Mouse (Mus musculus) inflammation-experienced regulatory T-cells, adult 6 months (primary cell): ENCODE data around the gene Lrrc36. TPM values are rescaled to one million over a fixed set of nuclear protein-coding genes. Genes with fewer than 3 reads are reported as not detected.

Source experiments
- ATAC-seq: one replicate; pipeline ENCODE4 v1.8.0; 2017
- polyA plus RNA-seq, 3 experiments: library from polyadenylated mRNA; unstranded; fragments of 100-300 nt; shearing (Covaris generic); gene quantifications; one replicate each; pipeline ENCODE4 v1.2.1; 2017

The Lrrc36 gene
- polyA plus RNA-seq, 3 experiments from 2014 or later, result not detected

GRCm38 (mm10) chr8:105468002-105468720 lies 54.8 kb downstream of the Lrrc36 start:
- ATAC-seq, result no peak

- no peak for ATAC-seq
Observed at GRCm38 (mm10) chr8:105469041-105469695, 55.8 kb downstream of the Lrrc36 start.

DNA sequence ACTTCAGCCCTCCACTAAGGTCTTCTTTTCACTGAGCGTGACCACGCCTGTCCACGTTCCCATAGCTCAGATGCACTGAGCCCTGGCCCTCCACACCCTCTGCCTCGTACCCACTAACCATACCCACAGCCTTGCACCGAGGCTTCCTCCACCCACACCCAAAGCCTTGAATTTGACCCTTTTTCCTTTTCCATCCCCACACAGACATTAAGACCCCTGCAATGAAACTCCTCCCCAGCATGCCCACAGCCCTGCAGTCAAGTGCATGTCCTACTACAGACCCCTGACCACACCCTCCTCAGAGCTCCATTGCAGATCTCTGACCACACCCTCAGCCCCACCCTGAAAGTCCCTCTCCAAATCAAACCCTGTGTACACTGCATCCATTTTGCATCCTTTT lies 56.4 kb downstream of the Lrrc36 start:
- ATAC-seq, result no peak

- no peak for ATAC-seq
Observed at GRCm38 (mm10) chr8:105470262-105470661, 56.9 kb downstream of the Lrrc36 start.

- ATAC-seq, result no peak
Observed at GRCm38 (mm10) chr8:105470681-105471313, 57.4 kb downstream of the Lrrc36 start.

DNA sequence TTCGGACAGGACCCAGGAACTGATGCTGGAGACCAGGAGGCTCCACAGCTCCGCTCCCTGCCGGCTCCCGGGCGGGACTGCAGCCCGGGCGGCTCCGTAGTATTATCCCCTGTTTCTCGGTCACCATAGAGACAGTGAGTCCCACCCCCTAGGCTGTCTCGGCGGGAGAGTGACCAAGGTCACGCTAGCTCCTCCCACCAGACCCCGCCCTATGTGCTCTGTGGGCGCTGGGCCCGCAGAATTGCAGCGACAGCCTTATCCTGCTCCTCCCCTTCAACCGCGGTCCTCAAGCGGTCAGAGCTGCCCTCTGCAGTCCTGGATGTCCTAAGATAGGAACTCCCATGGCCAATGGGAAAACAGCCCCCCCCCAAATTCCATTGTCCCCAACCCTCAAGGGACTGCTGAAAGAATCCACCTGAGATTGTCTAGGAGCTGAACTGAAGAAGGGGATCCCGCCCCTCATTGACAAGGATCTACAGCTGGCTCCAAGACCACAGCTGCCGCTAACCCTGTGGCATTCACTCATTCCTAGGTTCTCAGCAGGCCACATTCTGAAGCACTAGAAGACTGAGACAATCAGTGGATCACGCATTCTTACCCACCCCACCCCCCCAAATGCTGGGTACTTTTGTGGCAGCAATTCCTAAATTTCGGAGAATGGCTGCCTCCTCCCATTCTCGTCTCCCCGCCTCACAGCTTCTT lies 58.1 kb downstream of the Lrrc36 start, which contains the start of gene Tppp3:
Tppp3 (minus strand) TSS at position 213 of the 702 bp plus-strand sequence.
- no peak for ATAC-seq

DNA sequence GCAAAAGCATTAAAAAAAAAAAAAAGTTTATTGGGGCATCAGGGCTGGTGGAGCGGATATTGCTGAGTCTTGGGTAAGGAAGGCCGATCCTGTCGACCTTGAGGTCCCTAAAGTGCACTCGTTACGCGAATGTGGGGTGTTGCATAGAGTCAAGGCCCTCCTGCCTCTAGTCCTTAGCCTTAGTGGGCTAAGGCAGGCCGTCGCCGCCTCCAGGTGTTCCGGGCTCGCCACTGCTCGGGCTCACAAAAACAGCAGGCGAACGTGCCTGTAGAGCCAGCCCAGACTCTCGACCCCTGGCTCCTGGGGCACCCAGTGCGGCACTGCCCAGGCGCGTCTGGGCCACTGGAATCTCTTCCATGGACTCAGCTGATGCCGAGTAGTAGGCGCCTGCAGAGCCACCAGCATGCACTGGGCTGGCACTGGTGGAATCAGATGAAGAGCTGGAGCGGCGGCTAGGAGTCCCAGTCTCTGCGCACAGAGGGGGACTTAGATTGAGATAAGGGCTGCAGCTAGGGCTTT lies 59.1 kb downstream of the Lrrc36 start:
- ATAC-seq, result no peak

DNA sequence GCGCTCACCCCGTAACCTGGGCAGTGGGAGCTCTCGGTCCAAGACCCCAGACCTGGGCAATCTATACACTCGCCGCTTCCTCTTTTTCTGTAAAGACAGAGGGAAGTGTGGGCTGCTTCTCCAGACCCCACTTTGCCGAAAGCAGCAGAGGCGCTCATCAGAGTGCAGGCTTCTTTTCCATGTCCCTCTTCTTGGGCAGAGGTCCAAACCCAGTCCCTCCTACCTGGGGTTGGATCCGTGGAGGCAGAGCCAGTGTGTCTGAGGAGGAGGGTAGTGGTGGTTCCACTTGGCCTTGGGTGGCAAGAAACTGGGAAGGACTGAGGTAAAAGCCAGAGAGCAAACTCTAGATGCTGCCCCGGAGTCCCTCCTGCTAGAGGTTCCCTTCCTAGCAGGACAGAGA lies 59.6 kb downstream of the Lrrc36 start:
- ATAC-seq, result no peak

DNA sequence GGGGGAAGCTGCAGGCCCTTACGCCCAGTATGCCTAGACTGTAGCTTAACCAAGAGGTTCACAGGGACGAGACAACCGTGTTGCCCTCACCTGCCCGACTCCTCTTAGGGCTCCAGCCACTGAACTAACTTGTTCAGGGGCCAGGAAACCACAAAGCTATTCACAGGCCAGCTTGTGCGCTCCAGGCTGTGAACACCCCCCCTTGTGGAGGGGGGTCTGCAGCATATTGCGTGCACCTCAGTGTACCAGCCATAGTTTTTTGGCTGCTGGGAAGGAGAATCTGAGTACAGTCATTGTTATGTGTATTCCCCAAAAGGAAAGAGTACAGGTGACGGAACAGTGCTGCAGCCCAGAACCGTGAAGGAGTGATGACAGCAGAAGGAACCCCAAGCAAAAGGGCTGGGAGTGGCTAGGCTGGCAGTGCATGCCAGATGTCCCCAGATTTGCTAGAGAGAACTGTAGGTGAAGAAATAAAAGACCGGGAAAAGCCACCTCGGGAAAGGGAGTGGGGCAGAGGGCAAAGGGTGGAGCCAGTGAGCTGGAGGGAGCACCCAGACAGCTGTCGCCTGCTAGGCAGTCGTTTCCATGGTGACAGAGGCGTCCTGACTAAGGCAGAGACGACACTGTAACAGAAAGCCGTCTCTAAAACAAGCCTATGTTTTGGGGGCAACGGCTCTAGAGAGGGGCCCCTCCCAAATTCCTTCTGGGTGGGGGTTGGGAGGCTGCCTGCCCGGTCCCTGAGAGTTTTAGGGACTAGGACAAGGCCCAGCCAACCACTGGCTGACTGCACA lies 60.6 kb downstream of the Lrrc36 start:
- no peak for ATAC-seq

DNA sequence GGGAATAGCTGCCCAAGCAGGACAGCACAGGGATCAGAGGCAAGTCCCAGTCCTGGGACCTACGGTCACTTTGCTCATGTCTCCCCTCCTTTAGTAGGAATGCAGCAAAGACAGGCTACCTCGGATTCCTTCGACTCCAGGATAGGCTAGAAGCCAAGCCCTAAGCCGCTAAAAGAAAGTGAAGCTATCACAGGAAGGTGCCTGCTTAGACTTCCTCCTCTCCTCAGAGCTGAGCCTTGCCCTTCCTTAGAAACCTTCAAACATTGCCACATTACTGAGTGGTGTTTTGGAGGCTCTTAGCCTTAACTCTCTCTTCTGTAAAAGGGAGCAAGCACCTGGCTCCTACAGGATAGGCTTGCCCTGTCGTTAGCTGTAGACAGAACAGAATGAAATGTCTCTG lies 61.3 kb downstream of the Lrrc36 start:
- ATAC-seq, result no peak

DNA sequence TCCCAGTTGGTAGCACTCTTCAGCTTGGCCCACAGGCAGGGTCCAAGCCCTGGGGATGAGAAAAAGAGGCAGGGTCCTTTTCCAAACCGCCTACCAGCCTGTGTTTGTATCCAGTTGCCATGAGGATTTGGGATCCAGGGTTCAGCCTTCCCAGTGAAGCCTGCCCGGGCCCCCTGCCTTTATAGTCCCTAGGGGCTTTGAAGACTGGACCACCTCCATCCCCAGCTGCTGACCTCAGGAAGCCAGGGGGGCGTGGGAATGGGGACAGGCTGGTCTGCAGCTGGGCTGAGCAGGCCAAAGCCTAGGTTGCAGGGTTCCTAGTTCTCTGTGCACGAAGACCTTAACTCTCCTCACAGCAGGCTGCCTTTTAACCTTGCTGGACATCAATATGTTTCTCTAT lies 61.9 kb downstream of the Lrrc36 start:
- no peak for ATAC-seq

DNA sequence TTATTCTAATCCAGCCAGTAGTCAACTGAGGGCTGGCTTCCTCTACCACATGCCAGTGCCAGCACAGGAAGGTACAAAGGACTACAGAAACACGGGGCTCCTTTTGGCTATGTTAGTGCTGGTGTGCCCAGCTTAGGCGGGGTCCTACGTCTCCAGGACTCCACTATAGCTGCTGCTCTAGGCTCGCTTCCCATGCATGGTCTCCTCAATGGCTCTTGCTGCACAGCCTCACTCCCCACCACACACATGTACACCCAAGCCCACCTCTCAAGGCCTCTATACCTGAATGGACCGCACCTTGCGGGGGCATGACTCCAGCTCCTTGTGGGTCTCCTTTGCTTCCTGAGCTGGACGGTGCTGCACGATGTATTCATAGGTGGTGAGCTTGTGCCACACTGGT lies 62.4 kb downstream of the Lrrc36 start:
- ATAC-seq, result no peak

GRCm38 (mm10) chr8:105476161-105476560 lies 62.8 kb downstream of the Lrrc36 start:
- ATAC-seq, result no peak

DNA sequence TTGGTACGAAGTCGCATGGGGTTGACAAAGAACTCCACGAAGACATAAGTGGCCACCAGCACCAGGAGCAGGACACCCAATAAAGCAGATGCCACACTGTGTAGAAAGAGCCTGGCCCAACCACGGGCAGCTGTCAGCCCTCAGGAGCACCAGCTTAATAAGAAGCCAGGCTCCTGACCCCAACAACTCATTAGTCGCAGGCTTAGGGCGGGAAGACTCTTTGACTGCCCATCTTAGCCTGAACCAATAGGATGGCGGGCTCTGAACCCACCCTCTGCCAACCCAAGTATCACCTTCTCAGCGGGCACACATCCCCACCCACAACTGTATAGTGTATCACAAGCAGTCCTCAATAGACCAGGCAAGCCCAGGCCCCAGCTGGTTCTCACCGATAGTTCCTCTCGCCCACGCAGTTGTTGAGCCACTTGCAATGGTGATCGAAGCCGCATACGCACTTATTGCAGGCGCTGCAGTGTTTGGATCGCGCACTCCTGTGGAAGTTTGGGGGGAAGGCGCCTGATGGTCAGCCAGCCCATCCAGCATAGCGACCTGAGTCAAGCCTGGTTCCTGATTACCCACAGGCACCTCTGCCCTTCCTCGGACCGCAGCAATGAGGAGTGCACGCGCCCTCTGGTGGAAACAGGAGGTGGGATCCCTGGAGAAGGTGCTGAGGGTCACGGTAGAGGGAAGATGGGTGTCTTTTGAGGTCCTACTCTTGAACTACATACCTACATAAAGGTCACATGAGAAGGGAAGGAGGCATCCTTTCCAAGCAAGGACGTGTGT lies 63.5 kb downstream of the Lrrc36 start:
- ATAC-seq, result no peak

DNA sequence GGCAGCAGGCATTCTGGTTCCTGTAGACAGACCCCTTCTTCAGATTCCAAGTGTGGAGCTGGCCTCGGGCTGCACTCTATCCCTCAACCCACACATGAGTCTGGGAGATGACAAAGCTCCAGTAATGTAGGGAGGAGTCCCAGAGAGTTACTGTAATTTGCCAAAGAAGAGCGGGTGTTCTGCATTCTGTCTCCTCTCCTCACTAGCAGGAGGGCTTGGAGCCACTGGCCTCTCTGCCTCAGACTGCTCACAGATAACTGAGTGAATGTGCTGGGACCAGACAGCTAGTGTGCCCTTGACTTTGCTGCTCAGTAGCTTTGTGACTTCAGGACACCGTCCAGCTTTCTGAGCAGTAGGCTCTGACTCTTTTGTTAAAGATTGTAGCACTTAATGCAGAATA lies 64.4 kb downstream of the Lrrc36 start:
- ATAC-seq, result no peak

DNA sequence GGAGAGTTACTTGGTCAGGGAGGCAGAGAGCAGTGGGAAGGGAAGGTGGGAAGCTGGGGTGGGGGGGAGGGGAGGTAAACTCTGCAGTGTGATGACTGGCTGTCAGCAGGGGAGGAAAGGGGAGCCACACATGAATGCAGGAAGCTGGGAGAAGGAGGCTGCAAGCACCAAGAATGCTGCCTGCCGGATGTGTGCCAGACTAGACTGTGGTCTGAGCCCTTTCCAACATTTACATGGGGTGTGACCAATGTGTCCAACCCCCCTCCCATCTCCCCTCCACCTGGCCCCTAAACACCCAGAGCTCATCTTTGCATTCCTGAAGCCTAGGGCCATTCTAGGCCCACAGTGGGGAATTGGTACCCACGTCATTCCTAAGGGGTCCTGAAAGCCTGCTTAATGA lies 67.6 kb downstream of the Lrrc36 start:
- no peak for ATAC-seq

DNA sequence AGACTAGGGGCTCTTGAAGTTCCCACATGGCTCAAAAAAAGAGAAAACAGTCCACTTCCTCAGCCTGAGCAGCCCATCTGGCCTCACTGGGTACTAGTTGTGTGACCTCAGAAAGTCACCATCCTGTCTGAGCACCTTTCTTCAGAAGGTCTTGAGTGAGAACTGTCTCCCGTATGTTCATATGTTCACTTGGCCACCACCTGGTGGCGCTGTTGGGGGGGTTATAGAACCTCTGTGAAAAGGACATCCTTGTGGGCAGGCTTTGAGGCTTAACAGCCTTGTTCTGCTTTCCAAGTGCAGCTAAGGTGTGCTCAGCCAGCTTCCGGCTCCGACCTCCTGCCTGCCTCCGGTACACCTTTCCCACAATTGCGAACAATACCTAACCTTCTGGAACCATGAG lies 68.1 kb downstream of the Lrrc36 start:
- ATAC-seq, result no peak

- ATAC-seq, result no peak
Observed at GRCm38 (mm10) chr8:105482123-105482522, 68.8 kb downstream of the Lrrc36 start.

DNA sequence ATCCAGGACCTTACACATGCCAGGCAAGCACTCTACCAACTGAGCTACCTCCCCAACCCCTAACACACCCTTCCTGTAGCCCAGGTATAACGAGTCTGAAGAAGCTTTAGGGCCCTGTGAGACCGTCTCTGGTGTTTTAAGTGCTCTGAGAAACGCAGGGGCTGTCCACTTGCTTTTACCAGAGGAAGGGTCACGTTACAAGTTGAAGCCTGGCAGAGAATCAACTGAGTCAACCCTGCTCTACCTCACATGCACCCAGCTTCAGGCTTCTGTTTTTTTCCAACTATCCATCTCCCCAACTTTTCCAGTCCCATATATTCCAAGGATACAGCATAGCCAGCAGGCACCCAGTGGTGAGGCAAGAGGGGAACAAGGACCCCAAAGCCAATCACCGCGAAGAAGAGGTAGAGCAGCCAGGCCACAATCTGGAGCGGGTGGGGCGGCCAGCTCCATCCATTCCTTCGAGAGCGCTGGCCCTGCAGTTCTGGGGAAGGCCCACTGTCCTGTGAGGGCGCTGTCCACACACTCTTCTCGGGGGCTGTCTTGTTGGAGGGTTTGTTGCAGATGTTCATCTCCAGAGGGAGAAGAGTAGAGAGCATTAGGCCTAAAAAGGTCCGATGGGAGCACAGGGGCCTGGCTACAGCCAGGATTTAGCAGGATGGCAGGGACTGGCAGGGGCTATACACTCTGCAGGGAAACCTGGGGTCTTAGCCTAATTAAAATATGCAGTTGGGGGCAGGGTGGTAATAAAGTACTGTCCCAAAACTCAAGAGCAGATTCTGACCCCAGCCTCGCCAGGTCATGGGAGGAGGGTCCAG lies 70.0 kb downstream of the Lrrc36 start:
- no peak for ATAC-seq

DNA sequence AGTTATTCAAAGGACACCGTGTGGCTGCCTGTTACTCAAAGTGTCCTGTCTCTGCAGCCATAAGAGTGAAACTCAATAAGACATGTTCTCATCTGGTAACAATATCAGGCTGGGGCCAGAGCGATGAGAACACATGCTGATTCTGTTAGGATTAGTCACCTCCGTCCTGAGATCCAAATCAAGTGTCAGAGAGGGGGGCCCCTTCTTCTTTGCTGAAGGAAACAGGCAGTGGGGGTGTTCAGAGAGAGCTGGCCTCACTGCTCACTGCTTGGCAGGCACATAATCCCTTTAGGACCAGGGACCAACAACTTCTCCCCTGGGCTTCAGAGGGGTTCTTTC lies 70.6 kb downstream of the Lrrc36 start:
- no peak for ATAC-seq

DNA sequence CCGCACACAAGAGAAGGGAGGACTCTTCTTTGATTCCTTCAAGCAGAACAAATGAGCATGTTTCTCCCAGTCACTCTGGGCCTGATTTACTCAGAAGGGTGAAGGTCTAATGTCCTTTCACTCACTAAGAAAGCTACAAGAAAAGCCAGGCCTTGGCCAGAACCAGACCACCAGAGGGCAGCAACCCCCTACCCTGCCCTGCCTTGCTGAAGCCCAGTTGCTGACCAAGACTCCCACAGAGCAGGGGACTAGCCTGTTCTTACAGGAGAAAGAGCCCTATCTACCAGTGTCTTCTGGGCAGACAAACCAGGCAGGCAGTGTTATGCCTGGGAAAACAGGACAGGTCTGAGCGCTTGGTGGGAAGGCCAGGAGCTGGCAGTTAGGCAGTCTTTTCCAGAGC lies 71.0 kb downstream of the Lrrc36 start:
- ATAC-seq, result no peak
